Mouse (Mus musculus): ENCODE measurements around the gene Barx1.
A peak's percentile ranks its signal among the peaks of the same experiment; 100 is the strongest.

The Barx1 gene

GRCm38 (mm10) chr13:48662431-48663143, at the start of gene Barx1:
Barx1 (plus strand) TSS chr13:48662998.
- no peak for DNase-seq

GRCm38 (mm10) chr13:48614525-48614924, 48.3 kb upstream of the Barx1 start:
- no peak for DNase-seq

- no peak for DNase-seq
These were observed 45.0 kb upstream of the Barx1 start for GRCm38 (mm10) chr13:48617774-48618173.

- no peak for DNase-seq
These were observed 43.9 kb upstream of the Barx1 start for GRCm38 (mm10) chr13:48618890-48619289.

GRCm38 (mm10) chr13:48624968-48625398, 37.8 kb upstream of the Barx1 start:
- DNase-seq = no peak

GRCm38 (mm10) chr13:48625433-48626184, 37.2 kb upstream of the Barx1 start, which contains the start of gene Ptpdc1:
Ptpdc1 (minus strand) TSS chr13:48625664.
- DNase-seq = peak; percentile 97

GRCm38 (mm10) chr13:48631691-48632090, 31.1 kb upstream of the Barx1 start:
- DNase-seq = no peak

GRCm38 (mm10) chr13:48637706-48638105, 25.1 kb upstream of the Barx1 start:
- DNase-seq = no peak

- peak; percentile 62 to 69 for DNase-seq
These were observed 23.2 kb upstream of the Barx1 start for GRCm38 (mm10) chr13:48639570-48639969.

- no peak for DNase-seq
These were observed 19.7 kb upstream of the Barx1 start for GRCm38 (mm10) chr13:48643072-48643471.

GRCm38 (mm10) chr13:48643991-48644390, 18.8 kb upstream of the Barx1 start:
- DNase-seq = no peak

GRCm38 (mm10) chr13:48646696-48647095, 16.1 kb upstream of the Barx1 start:
- DNase-seq = no peak

- DNase-seq = no peak
These were observed 12.2 kb upstream of the Barx1 start for GRCm38 (mm10) chr13:48650615-48651014.

GRCm38 (mm10) chr13:48651132-48652065, 11.4 kb upstream of the Barx1 start:
- DNase-seq = no peak

- DNase-seq = peak; percentile 73 to 76
These were observed 8.7 kb upstream of the Barx1 start for GRCm38 (mm10) chr13:48653788-48654770.

- DNase-seq = no peak
These were observed 7.2 kb upstream of the Barx1 start for GRCm38 (mm10) chr13:48655637-48656036.

GRCm38 (mm10) chr13:48657791-48658190, 5.0 kb upstream of the Barx1 start:
- no peak for DNase-seq

- DNase-seq = no peak
These were observed 4.1 kb upstream of the Barx1 start for GRCm38 (mm10) chr13:48658588-48659253.

- no peak for DNase-seq
These were observed 3.3 kb upstream of the Barx1 start for GRCm38 (mm10) chr13:48659254-48660220.

- no peak for DNase-seq
These were observed 2.5 kb upstream of the Barx1 start for GRCm38 (mm10) chr13:48660221-48660734.
